Mouse (Mus musculus): Measurements from ENCODE around the gene Olfr294. TPM values are rescaled to one million over a fixed set of nuclear protein-coding genes. Genes with fewer than 3 reads are reported as not detected.

The Olfr294 gene
- not detected in 2 replicates for total RNA-seq (2014; rRNA removed; ENCODE audit: low replicate concordance)
- polyA plus RNA-seq (2015; fragmentation: Nextera tagmentation; extraction: Ambion mirVana) = not detected in 2 replicates

- no peak within 1 kb of the TSS for H3K27ac ChIP-seq (ENCODE audit: low read depth)
- DNase-seq (ENCODE audit: low spot score) (no peak), ATAC-seq (ENCODE audit: insufficient read depth, low read depth) (no peak)
- H3K27me3 ChIP-seq (ENCODE audit: control insufficient read depth, insufficient read depth, low read length) = no peaks in the 10 kb centered on the region
- H3K9ac ChIP-seq (replicated peaks; ENCODE audit: low read depth, low read length) = no peak within 1 kb of the TSS
- TF ChIP-seq EP300 (IDR thresholded peaks at IDR 0.05; ENCODE audit: low read depth) (no peak), CTCF (IDR thresholded peaks at IDR 0.05; ENCODE audit: low read depth) (no peak)
- no peaks in the 10 kb centered on the region for H3K36me3 ChIP-seq (replicated peaks; ENCODE audit: control insufficient read depth, insufficient read depth, low read length)
- no peak within 1 kb of the TSS for H3K4me3 ChIP-seq (ENCODE audit: low read depth, low read length)
- no peak within 1 kb of the TSS for H3K4me2 ChIP-seq (ENCODE audit: low read depth, low read length)
- WGBS = 42% methylated on average over 2 of the region's 2 CpGs
- no peaks in the 10 kb centered on the region for H3K4me1 ChIP-seq (ENCODE audit: control insufficient read depth, insufficient read depth)
- no peaks in the 10 kb centered on the region for H3K9me3 ChIP-seq (replicated peaks; ENCODE audit: control insufficient read depth, low read length)
These were observed at the start of gene Olfr294 for GRCm38 (mm10) chr7:86616543-86616942. Olfr294 (minus strand) TSS chr7:86616643.

GRCm38 (mm10) chr7:86648761-86649160 lies 32.3 kb upstream of the Olfr294 start, which contains the start of gene Olfr293:
Olfr293 (plus strand) TSS chr7:86649061.
- TF ChIP-seq EP300 (IDR thresholded peaks at IDR 0.05; ENCODE audit: low read depth) (no peak), CTCF (IDR thresholded peaks at IDR 0.05; ENCODE audit: low read depth) (no peak)
- H3K27ac ChIP-seq (ENCODE audit: low read depth) = no peak within 1 kb of the TSS
- 72% methylated on average over 4 of the region's 4 CpGs for WGBS
- ATAC-seq (ENCODE audit: insufficient read depth, low read depth) (no peak), DNase-seq (ENCODE audit: low spot score) (no peak)
- no peak within 1 kb of the TSS for H3K4me3 ChIP-seq (ENCODE audit: low read depth, low read length)
- no peaks in the 10 kb centered on the region for H3K36me3 ChIP-seq (replicated peaks; ENCODE audit: control insufficient read depth, insufficient read depth, low read length)
- H3K4me2 ChIP-seq (ENCODE audit: low read depth, low read length) = no peak within 1 kb of the TSS
- H3K9me3 ChIP-seq (replicated peaks; ENCODE audit: control insufficient read depth, low read length) = no peaks in the 10 kb centered on the region
- no peaks in the 10 kb centered on the region for H3K27me3 ChIP-seq (ENCODE audit: control insufficient read depth, insufficient read depth, low read length)
- no peaks in the 10 kb centered on the region for H3K4me1 ChIP-seq (ENCODE audit: control insufficient read depth, insufficient read depth)
- H3K9ac ChIP-seq (replicated peaks; ENCODE audit: low read depth, low read length) = no peak within 1 kb of the TSS

GRCm38 (mm10) chr7:86583562-86583961 lies 32.9 kb downstream of the Olfr294 start, which contains the start of gene Olfr295:
Olfr295 (plus strand) TSS chr7:86583862.
- Histone ChIP-seq H3K9me3 (replicated peaks; ENCODE audit: control insufficient read depth, low read length) (no peaks in the 10 kb centered on the region), H3K27ac (ENCODE audit: low read depth) (no peak within 1 kb of the TSS), H3K4me1 (ENCODE audit: control insufficient read depth, insufficient read depth) (no peaks in the 10 kb centered on the region), H3K9ac (replicated peaks; ENCODE audit: low read depth, low read length) (no peak within 1 kb of the TSS), H3K4me2 (ENCODE audit: low read depth, low read length) (no peak within 1 kb of the TSS), H3K27me3 (ENCODE audit: control insufficient read depth, insufficient read depth, low read length) (no peaks in the 10 kb centered on the region), H3K4me3 (ENCODE audit: low read depth, low read length) (no peak within 1 kb of the TSS), H3K36me3 (replicated peaks; ENCODE audit: control insufficient read depth, insufficient read depth, low read length) (no peaks in the 10 kb centered on the region)
- ATAC-seq (ENCODE audit: insufficient read depth, low read depth) (no peak), DNase-seq (ENCODE audit: low spot score) (no peak)
- TF ChIP-seq CTCF (IDR thresholded peaks at IDR 0.05; ENCODE audit: low read depth) = no peak
- TF ChIP-seq EP300 (IDR thresholded peaks at IDR 0.05; ENCODE audit: low read depth) = no peak
- 69% methylated on average over 2 of the region's 2 CpGs for WGBS

Other genes with a start within 250 kb of the Olfr294 start
- not detected in 2 replicates for gene Olfr305, start 249.7 kb downstream of the Olfr294 start, total RNA-seq (2014; rRNA removed; ENCODE audit: low replicate concordance)
- not detected in 2 replicates for gene Olfr305, start 249.7 kb downstream of the Olfr294 start, polyA plus RNA-seq (2015; fragmentation: Nextera tagmentation; extraction: Ambion mirVana)
- gene Olfr304, start 230.0 kb downstream of the Olfr294 start, total RNA-seq (2014; rRNA removed; ENCODE audit: low replicate concordance) = not detected in 2 replicates
- not detected in 2 replicates for gene Olfr304, start 230.0 kb downstream of the Olfr294 start, polyA plus RNA-seq (2015; fragmentation: Nextera tagmentation; extraction: Ambion mirVana)
- not detected in 2 replicates for gene Olfr303, start 218.9 kb downstream of the Olfr294 start, total RNA-seq (2014; rRNA removed; ENCODE audit: low replicate concordance)
- not detected in 2 replicates for gene Olfr303, start 218.9 kb downstream of the Olfr294 start, polyA plus RNA-seq (2015; fragmentation: Nextera tagmentation; extraction: Ambion mirVana)
- gene Olfr301, start 212.8 kb downstream of the Olfr294 start, total RNA-seq (2014; rRNA removed; ENCODE audit: low replicate concordance) = not detected in 2 replicates
- not detected in 2 replicates for gene Olfr301, start 212.8 kb downstream of the Olfr294 start, polyA plus RNA-seq (2015; fragmentation: Nextera tagmentation; extraction: Ambion mirVana)
- gene Olfr299, start 156.7 kb downstream of the Olfr294 start, total RNA-seq (2014; rRNA removed; ENCODE audit: low replicate concordance) = not detected in 2 replicates
- not detected in 2 replicates for gene Olfr299, start 156.7 kb downstream of the Olfr294 start, polyA plus RNA-seq (2015; fragmentation: Nextera tagmentation; extraction: Ambion mirVana)
- not detected in 2 replicates for gene Olfr298, start 124.2 kb downstream of the Olfr294 start, total RNA-seq (2014; rRNA removed; ENCODE audit: low replicate concordance)
- not detected in 2 replicates for gene Olfr298, start 124.2 kb downstream of the Olfr294 start, polyA plus RNA-seq (2015; fragmentation: Nextera tagmentation; extraction: Ambion mirVana)
- gene Olfr297, start 96.7 kb downstream of the Olfr294 start, total RNA-seq (2014; rRNA removed; ENCODE audit: low replicate concordance) = not detected in 2 replicates
- not detected in 2 replicates for gene Olfr297, start 96.7 kb downstream of the Olfr294 start, polyA plus RNA-seq (2015; fragmentation: Nextera tagmentation; extraction: Ambion mirVana)
- not detected in 2 replicates for gene Olfr295, start 32.8 kb downstream of the Olfr294 start, total RNA-seq (2014; rRNA removed; ENCODE audit: low replicate concordance)
- not detected in 2 replicates for gene Olfr295, start 32.8 kb downstream of the Olfr294 start, polyA plus RNA-seq (2015; fragmentation: Nextera tagmentation; extraction: Ambion mirVana)
- not detected in 2 replicates for gene Olfr293, start 32.4 kb upstream of the Olfr294 start, total RNA-seq (2014; rRNA removed; ENCODE audit: low replicate concordance)
- gene Olfr293, start 32.4 kb upstream of the Olfr294 start, polyA plus RNA-seq (2015; fragmentation: Nextera tagmentation; extraction: Ambion mirVana) = not detected in 2 replicates
- not detected in 2 replicates for gene Olfr292, start 71.7 kb upstream of the Olfr294 start, total RNA-seq (2014; rRNA removed; ENCODE audit: low replicate concordance)
- gene Olfr292, start 71.7 kb upstream of the Olfr294 start, polyA plus RNA-seq (2015; fragmentation: Nextera tagmentation; extraction: Ambion mirVana) = not detected in 2 replicates
- 0.04 TPM in 1 of 2 replicates, not detected in the other for gene Folh1, start 159.3 kb upstream of the Olfr294 start, total RNA-seq (2014; rRNA removed; ENCODE audit: low replicate concordance)
- gene Folh1, start 159.3 kb upstream of the Olfr294 start, polyA plus RNA-seq (2015; fragmentation: Nextera tagmentation; extraction: Ambion mirVana) = 0.33 and 0.37 TPM in 2 replicates
- not detected in 2 replicates for gene Vmn2r77, start 178.4 kb upstream of the Olfr294 start, total RNA-seq (2014; rRNA removed; ENCODE audit: low replicate concordance)
- not detected in 2 replicates for gene Vmn2r77, start 178.4 kb upstream of the Olfr294 start, polyA plus RNA-seq (2015; fragmentation: Nextera tagmentation; extraction: Ambion mirVana)

Measured in heart, postnatal 0 days (tissue).